Mouse (Mus musculus) midbrain, postnatal 0 days (tissue): ENCODE data around the gene Pltp. TPM values are rescaled to one million over a fixed set of nuclear protein-coding genes. Genes with fewer than 3 reads are reported as not detected.

ENCODE experiments used
- ATAC-seq: fragments of 200-750 bp; cut with Nextera tagmentation; 2 replicates; pipeline ENCODE4 v1.8.0; 2017; ENCODE audit warnings: moderate number of reproducible peaks, mild to moderate bottlenecking, moderate TSS enrichment, moderate library complexity; ENCODE audit not compliant: low FRiP score
- DNase-seq: peaks from one replicate; pipeline ENCODE4 v3.0.0-alpha.2; 2015; ENCODE audit warnings: low spot score
- H3K27ac ChIP-seq: fragments of 300-500 bp; sonication (generic); 2 replicates; pipeline ENCODE4 v1.5.1; 2014; ENCODE audit warnings: low read depth, mild to moderate bottlenecking, low read length, mixed read lengths
- H3K27me3 ChIP-seq: fragments of 300-500 bp; sonication (generic); 2 replicates; pipeline ENCODE4 v1.6.1; 2014; ENCODE audit warnings: low read length, control low read depth, mixed read lengths; ENCODE audit not compliant: insufficient read depth
- H3K36me3 ChIP-seq: fragments of 300-500 bp; sonication (generic); 2 replicates; pipeline ENCODE4 v1.6.1; 2014; ENCODE audit warnings: low read length, control low read depth, mixed read lengths; ENCODE audit not compliant: insufficient read depth
- H3K4me1 ChIP-seq: fragments of 300-500 bp; sonication (generic); 2 replicates; pipeline ENCODE4 v1.6.1; 2014; ENCODE audit warnings: mild to moderate bottlenecking, control low read depth, antibody characterized with exemption, low read length, mixed read lengths; ENCODE audit not compliant: insufficient read depth
- H3K4me2 ChIP-seq: fragments of 300-500 bp; sonication (generic); 2 replicates; pipeline ENCODE4 v1.6.1; 2014; ENCODE audit warnings: low read depth, mild to moderate bottlenecking, low read length, mixed read lengths; ENCODE audit not compliant: poor library complexity, severe bottlenecking
- H3K4me3 ChIP-seq: fragments of 300-500 bp; sonication (generic); 2 replicates; pipeline ENCODE4 v1.5.1; 2014; ENCODE audit warnings: low read depth, mild to moderate bottlenecking, low read length, moderate library complexity
- H3K9ac ChIP-seq: fragments of 300-500 bp; sonication (generic); replicated peaks from 2 replicates; pipeline ENCODE4 v1.6.1; 2014; ENCODE audit warnings: mild to moderate bottlenecking, low read length, moderate library complexity, mixed read lengths; ENCODE audit not compliant: poor library complexity, severe bottlenecking
- H3K9me3 ChIP-seq: fragments of 300-500 bp; sonication (generic); 2 replicates; pipeline ENCODE4 v1.6.1; 2016; ENCODE audit warnings: low read length, control low read depth
- CTCF ChIP-seq: IDR thresholded peaks from 2 replicates; pipeline ENCODE4 v1.5.1; 2016; ENCODE audit warnings: antibody characterized with exemption, mild to moderate bottlenecking
- WGBS: fragments of 180-500 bp; shearing (Covaris S2); extraction: QIAGEN DNeasy Blood & Tissue Kit; methylation state at CpG from one replicate; pipeline ENCODE4 v1.1.7; 2014; 5-methylcytosine and 5-hydroxymethylcytosine counted together
- polyA plus RNA-seq: library from polyadenylated mRNA; unstranded; fragments of >200 nt; fragmentation: Nextera tagmentation; extraction: Ambion mirVana; gene quantifications from 2 replicates; pipeline ENCODE4 v1.2.1, GENCODE M21; 2015
- total RNA-seq: library from RNA; depleted of rRNA; stranded (reverse); fragments of >200 nt; gene quantifications from 2 replicates; pipeline ENCODE4 v1.2.3, GENCODE M21; 2014

Pltp gene
- total and polyA plus RNA-seq, 2 experiments from 2014 or later, result 55.5 to 85.5 TPM

DNA sequence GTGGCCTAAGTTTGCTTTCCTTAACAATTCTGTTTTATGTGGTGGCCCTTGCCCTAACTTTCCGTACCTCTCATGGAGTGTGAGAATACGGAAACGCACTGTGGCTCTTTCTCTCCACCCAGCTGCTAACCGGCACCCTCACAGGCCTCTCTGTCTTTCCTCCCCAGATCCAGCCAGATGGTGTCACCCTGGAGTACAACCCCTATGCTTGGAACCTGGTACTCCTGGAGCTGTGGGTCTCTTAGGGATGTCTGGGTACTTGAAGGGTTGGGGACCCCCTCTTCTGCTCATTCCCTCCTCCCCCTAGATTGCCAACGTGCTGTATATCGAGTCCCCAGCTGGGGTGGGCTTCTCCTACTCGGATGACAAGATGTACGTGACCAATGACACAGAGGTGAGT is 23.0 kb downstream of the Pltp start:
- H3K27me3 ChIP-seq, result no peaks in the 10 kb centered on the region
- peak overlapping the region; percentile 60 for H3K4me3 ChIP-seq
- peak overlapping the region; percentile 63; the same call in 1 of the 2 replicates for H3K9ac ChIP-seq
- peaks cover 21% of the 10 kb centered on the region for H3K36me3 ChIP-seq
- TF ChIP-seq CTCF, result peak; percentile 24
- peaks cover 10% of the 10 kb centered on the region for H3K4me1 ChIP-seq
- no peak for ATAC-seq
- 46% methylated on average over 8 of the region's 8 CpGs for WGBS
- 0 out of 2 replicates have a peak overlapping the region, but pooled peaks have one; percentile 77 for H3K27ac ChIP-seq
- no peak for DNase-seq
- H3K4me2 ChIP-seq, result peak overlapping the region; percentile 99
- no peaks in the 10 kb centered on the region for H3K9me3 ChIP-seq

GRCm38 (mm10) chr2:164833314-164833959 is 24.1 kb downstream of the Pltp start, which contains the start of gene Neurl2:
Gene Neurl2, minus strand, starts transcription at chr2:164833456.
- DNase-seq, result peak; percentile 96
- WGBS, result under 1% methylated on average over 31 of the region's 31 CpGs
- H3K9ac ChIP-seq, result peak within 1 kb of the TSS; percentile 63

DNA sequence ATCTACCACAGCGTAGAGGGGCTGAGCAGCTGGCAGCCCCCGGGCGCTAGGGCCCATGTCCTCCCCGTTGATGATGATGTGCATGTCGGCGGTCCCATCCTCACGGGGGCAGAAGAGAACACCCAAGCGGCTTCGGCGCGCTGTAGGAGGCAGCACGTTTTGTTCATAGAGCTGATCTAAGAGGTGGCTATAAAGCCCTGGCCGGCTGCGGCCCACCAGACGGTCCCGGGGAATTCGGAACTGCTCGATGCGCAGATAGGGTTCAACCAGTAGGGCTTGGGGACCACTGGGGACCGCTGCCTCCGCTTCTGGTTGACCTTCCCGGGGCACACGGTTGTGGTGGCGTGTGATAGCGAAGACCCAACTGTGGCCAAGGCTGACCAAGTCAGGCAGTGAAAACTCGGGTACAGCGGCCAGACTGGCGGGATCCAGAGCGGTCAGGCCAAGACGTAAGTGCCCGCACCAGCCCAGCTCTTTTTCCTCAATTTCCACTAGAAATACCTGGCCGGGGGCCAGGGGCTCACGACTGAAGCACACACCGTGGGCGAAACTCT is 24.7 kb downstream of the Pltp start, which contains the start of gene Ctsa:
TSS of gene Ctsa (plus strand) at position 126 of the 554 bp plus-strand sequence.
- H3K4me1 ChIP-seq, result peaks cover 10% of the 10 kb centered on the region
- peaks cover 4% of the 10 kb centered on the region; the same call in 1 of the 2 replicates for H3K36me3 ChIP-seq
- DNase-seq, result peak; percentile 81
- H3K4me3 ChIP-seq, result peak within 1 kb of the TSS; percentile 60
- H3K9me3 ChIP-seq, result no peaks in the 10 kb centered on the region
- H3K27me3 ChIP-seq, result no peaks in the 10 kb centered on the region
- peak within 1 kb of the TSS; percentile 77 for H3K27ac ChIP-seq
- ATAC-seq, result peak; percentile 59
- TF ChIP-seq CTCF, result peak; percentile 71
- under 1% methylated on average over 35 of the region's 35 CpGs for WGBS
- peak within 1 kb of the TSS; percentile 63 for H3K9ac ChIP-seq
- H3K4me2 ChIP-seq, result peak within 1 kb of the TSS; percentile 99

More at GRCm38 (mm10) chr2:164833314-164833959, 24.1 kb downstream of the Pltp start, which contains the start of gene Neurl2:
- ATAC-seq, result peak; percentile 68
- Histone ChIP-seq H3K27me3 (no peaks in the 10 kb centered on the region), H3K4me1 (peaks cover 10% of the 10 kb centered on the region), H3K4me2 (peak within 1 kb of the TSS; percentile 99), H3K9me3 (no peaks in the 10 kb centered on the region), H3K36me3 (peaks cover 10% of the 10 kb centered on the region), H3K4me3 (peak within 1 kb of the TSS; percentile 60), H3K27ac (peak within 1 kb of the TSS; percentile 77)
- peak; percentile 39 for TF ChIP-seq CTCF

DNA sequence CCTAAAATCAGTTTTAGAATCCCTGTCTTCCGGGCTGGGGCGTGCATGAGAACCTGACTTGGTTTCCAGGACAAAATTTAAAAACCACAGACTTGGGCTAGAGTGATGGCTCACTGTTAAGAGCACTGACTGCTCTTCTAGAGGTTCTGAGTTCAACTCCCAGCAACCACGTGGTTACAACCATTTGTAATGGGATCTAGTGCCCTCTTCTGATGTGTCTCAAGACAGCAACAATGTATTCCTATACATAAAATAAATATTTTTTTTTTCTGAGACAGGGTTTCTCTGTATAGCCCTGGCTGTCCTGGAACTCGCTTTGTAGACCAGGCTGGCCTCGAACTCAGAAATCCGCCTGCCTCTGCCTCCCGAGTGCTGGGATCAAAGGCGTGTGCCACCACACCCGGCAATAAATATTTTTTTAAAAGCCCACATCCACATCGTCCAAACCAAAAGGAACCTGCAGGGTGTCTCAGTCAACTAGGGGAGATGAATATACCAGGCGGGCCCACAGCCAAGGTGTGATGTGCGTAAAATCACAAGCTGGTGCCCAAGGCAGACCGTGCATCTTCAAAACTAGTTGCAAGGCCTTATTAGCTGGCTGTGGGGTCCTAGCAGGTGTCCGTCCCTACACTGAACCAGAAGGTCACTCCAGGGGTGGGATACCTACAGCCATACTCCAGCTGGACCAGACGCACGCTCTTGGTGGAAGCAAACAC is 25.3 kb downstream of the Pltp start:
- no peak for TF ChIP-seq CTCF
- Histone ChIP-seq H3K4me2 (peak overlapping the region; percentile 99), H3K9me3 (no peaks in the 10 kb centered on the region), H3K4me3 (peak overlapping the region; percentile 60), H3K27ac (peak overlapping the region; percentile 77), H3K9ac (peak overlapping the region; percentile 63), H3K4me1 (peaks cover 10% of the 10 kb centered on the region), H3K36me3 (peaks cover 7% of the 10 kb centered on the region), H3K27me3 (no peaks in the 10 kb centered on the region)
- ATAC-seq, result no peak
- 63% methylated on average over 16 of the region's 16 CpGs for WGBS
- no peak for DNase-seq

- Histone ChIP-seq H3K27ac (no peak overlapping the region), H3K9me3 (no peaks in the 10 kb centered on the region), H3K9ac (no peak overlapping the region), H3K4me1 (peaks cover 10% of the 10 kb centered on the region), H3K27me3 (no peaks in the 10 kb centered on the region), H3K4me2 (no peak overlapping the region), H3K4me3 (no peak overlapping the region), H3K36me3 (peaks cover 7% of the 10 kb centered on the region)
- DNase-seq, result no peak
- ATAC-seq, result no peak
- no peak for TF ChIP-seq CTCF
- 88% methylated on average over 10 of the region's 10 CpGs for WGBS
Observed at GRCm38 (mm10) chr2:164831029-164831428, 26.5 kb downstream of the Pltp start.
